Mouse (Mus musculus): ENCODE results near the gene Ess2. TPM values are rescaled to one million over a fixed set of nuclear protein-coding genes. Genes with fewer than 3 reads are reported as not detected.

The Ess2 gene
- polyA plus RNA-seq, 1 experiment from 2014 or later = 30.2 TPM

DNA sequence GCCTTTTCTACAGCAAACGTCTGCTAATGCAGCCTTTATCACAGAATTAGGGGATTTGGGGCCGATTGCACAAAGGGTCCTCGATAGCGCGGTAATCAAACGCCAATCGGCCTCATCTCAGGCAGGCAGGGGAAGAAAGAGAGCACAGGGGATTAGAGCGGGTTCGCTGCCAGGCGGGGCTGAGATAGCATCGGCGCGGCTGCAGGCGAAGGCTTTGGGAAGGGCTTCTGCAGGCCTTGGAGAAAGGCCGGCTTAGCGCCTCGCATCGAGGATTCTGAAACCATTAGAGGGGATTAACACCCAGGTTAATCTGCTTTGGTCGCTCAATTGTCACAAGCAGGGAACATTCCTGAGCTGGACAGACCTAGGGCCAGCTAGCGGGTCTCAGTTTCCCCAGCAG lies 9.4 kb upstream of the Ess2 start:
- Histone ChIP-seq H3K4me2 (peak overlapping the region; percentile 95), H3K9ac (peak overlapping the region; percentile 48), H3K4me3 (peak overlapping the region; percentile 70), H3K4me1 (replicated peaks) (peaks cover 18% of the 10 kb centered on the region), H3K27ac (ENCODE audit: poor library complexity, severe bottlenecking) (no peak overlapping the region), H3K27me3 (replicated peaks) (peaks cover 44% of the 10 kb centered on the region), H3K9me3 (replicated peaks) (0 out of 2 replicates have a peak, but pooled peaks cover 3% of the 10 kb centered on the region), H3K36me3 (peaks cover 9% of the 10 kb centered on the region)
- WGBS = 5% methylated on average over 20 of the region's 20 CpGs
- no peak for ATAC-seq (ENCODE audit: insufficient number of reproducible peaks, low FRiP score)

DNA sequence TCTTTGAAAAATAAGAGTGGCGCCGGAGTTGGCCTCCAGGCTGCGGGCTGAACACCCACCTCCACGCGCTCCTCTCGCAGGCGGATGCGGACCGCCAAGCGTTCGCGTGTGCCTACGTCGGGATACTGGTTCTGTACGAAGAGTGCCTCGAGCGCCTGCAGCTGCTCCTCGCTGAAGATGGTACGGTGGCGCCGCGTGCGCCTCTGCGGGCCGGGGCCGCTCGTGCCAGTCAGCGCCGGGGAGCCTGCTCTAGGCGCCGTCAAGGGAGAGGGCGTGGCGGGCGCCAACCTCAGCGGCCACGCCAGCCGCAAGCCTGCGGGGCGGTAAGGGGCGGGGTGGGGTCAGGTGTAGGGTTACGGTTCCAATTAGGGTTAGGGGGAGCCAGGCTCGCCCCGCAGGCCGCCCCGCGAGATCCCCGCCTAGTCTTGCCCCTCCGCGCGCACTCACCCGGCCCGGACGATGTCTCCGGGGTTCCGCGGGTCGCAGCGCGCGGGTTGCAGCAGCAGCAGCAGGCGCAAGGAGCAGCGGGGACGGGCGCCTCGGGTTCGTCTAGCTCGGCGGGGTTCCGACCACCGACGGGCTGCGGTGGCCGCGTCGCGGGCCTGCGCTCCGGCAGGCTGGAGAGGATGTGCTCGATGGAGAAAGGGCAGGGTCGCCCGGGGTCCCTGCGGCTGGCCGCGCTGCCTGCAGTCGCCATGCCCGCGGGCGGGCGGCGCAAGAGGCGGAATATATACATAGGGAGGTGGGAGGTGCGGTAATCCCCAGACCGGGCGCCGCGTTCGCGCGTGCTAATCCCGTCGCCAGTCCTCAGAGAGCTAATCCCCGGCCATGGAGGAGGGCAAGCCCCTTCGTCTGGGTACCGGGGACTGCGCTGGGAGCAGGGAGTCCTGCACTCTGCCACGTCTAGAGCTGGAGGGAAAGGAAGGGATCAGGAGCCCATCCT lies 3.4 kb upstream of the Ess2 start, which contains the start of gene Gsc2:
Gene Gsc2, minus strand, starts transcription at position 753 of the 943 bp plus-strand sequence.
- peaks cover 19% of the 10 kb centered on the region for H3K4me1 ChIP-seq (replicated peaks)
- peak within 1 kb of the TSS; percentile 24; the same call in 1 of the 2 replicates for H3K9ac ChIP-seq
- H3K9me3 ChIP-seq (replicated peaks) = 0 out of 2 replicates have a peak, but pooled peaks cover 3% of the 10 kb centered on the region
- no peak for ATAC-seq (ENCODE audit: insufficient number of reproducible peaks, low FRiP score)
- H3K4me2 ChIP-seq = peak within 1 kb of the TSS; percentile 64
- under 1% methylated on average over 106 of the region's 106 CpGs for WGBS
- H3K4me3 ChIP-seq = peak within 1 kb of the TSS; percentile 43
- H3K36me3 ChIP-seq = no peaks in the 10 kb centered on the region
- peaks cover 70% of the 10 kb centered on the region for H3K27me3 ChIP-seq (replicated peaks)
- H3K27ac ChIP-seq (ENCODE audit: poor library complexity, severe bottlenecking) = no peak within 1 kb of the TSS

DNA sequence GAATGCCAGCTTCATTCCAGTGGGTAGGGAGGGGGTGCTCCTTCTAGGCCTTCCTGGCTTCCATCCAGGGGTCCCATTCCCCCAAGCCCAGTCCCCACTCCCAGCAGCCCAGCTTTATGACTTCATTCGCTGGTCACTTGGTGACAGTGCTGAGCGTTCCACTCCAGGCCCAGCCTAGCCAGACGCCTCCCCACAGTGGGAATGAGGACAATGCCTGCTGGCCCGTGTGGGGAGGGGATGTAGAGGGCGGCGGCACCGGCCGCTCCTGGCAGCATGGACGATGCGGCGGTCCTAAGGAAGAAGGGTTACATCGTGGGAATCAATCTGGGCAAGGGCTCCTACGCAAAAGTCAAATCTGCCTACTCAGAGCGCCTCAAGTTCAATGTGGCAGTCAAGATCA lies 12.7 kb downstream of the Ess2 start, which contains the start of the genes Dgcr2 and Tssk2:
Gene Dgcr2, minus strand, starts transcription at position 101 of the 400 bp plus-strand sequence.
Gene Tssk2, plus strand, starts transcription at position 176 of the 400 bp plus-strand sequence.
- peaks cover 53% of the 10 kb centered on the region for H3K36me3 ChIP-seq
- 86% methylated on average over 14 of the region's 14 CpGs for WGBS
- H3K27me3 ChIP-seq (replicated peaks) = no peaks in the 10 kb centered on the region
- H3K9ac ChIP-seq = no peak within 1 kb of the TSS
- no peak within 1 kb of the TSS for H3K4me3 ChIP-seq
- H3K9me3 ChIP-seq (replicated peaks) = no peaks in the 10 kb centered on the region
- no peaks in the 10 kb centered on the region for H3K4me1 ChIP-seq (replicated peaks)
- H3K4me2 ChIP-seq = no peak within 1 kb of the TSS
- ATAC-seq (ENCODE audit: insufficient number of reproducible peaks, low FRiP score) = no peak
- no peak within 1 kb of the TSS for H3K27ac ChIP-seq (ENCODE audit: poor library complexity, severe bottlenecking)

DNA sequence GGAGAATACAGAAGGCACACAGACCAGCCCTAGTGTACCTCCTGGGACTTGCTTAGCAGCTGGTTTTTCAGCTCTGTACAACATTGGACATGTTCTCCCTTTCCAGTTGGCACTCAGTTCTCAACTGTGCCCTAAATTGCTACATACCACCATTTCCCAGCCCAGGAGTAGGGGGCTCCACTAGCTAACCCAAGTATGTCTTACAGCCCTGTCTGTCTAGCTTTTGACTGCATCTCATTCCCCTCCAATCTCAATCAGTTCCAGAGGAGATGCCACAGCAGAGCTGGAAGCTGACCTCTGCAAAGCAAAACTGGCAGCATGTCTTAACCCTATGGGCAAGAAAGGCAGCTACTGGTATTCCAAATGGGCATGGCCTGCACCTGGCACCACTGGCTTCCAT lies 15.1 kb downstream of the Ess2 start:
- ATAC-seq (ENCODE audit: insufficient number of reproducible peaks, low FRiP score) = no peak
- H3K36me3 ChIP-seq = peaks cover 30% of the 10 kb centered on the region
- no peak overlapping the region for H3K4me2 ChIP-seq
- no peaks in the 10 kb centered on the region for H3K9me3 ChIP-seq (replicated peaks)
- H3K4me1 ChIP-seq (replicated peaks) = peaks cover 9% of the 10 kb centered on the region; the same call in 1 of the 2 replicates
- no peak overlapping the region for H3K27ac ChIP-seq (ENCODE audit: poor library complexity, severe bottlenecking)
- H3K4me3 ChIP-seq = no peak overlapping the region
- no peaks in the 10 kb centered on the region for H3K27me3 ChIP-seq (replicated peaks)
- H3K9ac ChIP-seq = no peak overlapping the region

- WGBS = 69% methylated on average over 2 of the region's 2 CpGs
- peaks cover 20% of the 10 kb centered on the region for H3K4me1 ChIP-seq (replicated peaks)
- no peak within 1 kb of the TSS for H3K4me3 ChIP-seq
- H3K27me3 ChIP-seq (replicated peaks) = no peaks in the 10 kb centered on the region
- peaks cover 13% of the 10 kb centered on the region for H3K36me3 ChIP-seq
- no peaks in the 10 kb centered on the region for H3K9me3 ChIP-seq (replicated peaks)
- H3K4me2 ChIP-seq = no peak within 1 kb of the TSS
- ATAC-seq (ENCODE audit: insufficient number of reproducible peaks, low FRiP score) = no peak
- H3K9ac ChIP-seq = no peak within 1 kb of the TSS
- no peak within 1 kb of the TSS for H3K27ac ChIP-seq (ENCODE audit: poor library complexity, severe bottlenecking)
Observed at GRCm38 (mm10) chr16:17893923-17894322, 17.2 kb downstream of the Ess2 start, which contains the start of gene Tssk1. Gene Tssk1, plus strand, starts transcription at chr16:17894223.

- Histone ChIP-seq H3K27me3 (replicated peaks) (no peaks in the 10 kb centered on the region), H3K36me3 (peaks cover 5% of the 10 kb centered on the region), H3K27ac (ENCODE audit: poor library complexity, severe bottlenecking) (no peak overlapping the region), H3K9me3 (replicated peaks) (no peaks in the 10 kb centered on the region), H3K4me1 (replicated peaks) (peaks cover 20% of the 10 kb centered on the region), H3K4me3 (no peak overlapping the region), H3K9ac (no peak overlapping the region), H3K4me2 (no peak overlapping the region)
- ATAC-seq (ENCODE audit: insufficient number of reproducible peaks, low FRiP score) = no peak
- 50% methylated on average over 3 of the region's 3 CpGs for WGBS
Observed at GRCm38 (mm10) chr16:17892606-17893005, 18.5 kb downstream of the Ess2 start.

DNA sequence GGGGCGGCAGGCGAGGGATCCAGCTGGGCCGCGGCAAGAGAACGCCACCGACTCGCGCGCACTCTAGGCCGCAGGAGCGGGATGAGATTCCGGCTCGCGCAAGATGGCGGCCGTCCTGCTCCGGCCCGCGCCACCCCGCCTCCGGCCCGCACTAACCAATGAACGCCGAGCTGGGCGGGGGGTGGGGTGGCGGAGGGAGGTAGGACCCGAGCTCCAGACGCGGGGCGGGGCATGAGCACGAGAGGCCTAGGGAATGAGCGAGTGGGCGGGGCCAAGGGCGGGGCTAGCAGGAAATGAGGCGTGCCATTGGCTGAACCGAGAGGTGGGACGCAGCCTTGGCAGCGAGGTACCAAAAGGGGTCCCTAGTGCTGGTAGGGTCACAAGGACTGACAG lies 19.6 kb downstream of the Ess2 start, which contains the start of gene Gm20518:
Gene Gm20518, minus strand, starts transcription at position 105 of the 393 bp plus-strand sequence.
- Histone ChIP-seq H3K4me1 (replicated peaks) (peaks cover 20% of the 10 kb centered on the region), H3K9me3 (replicated peaks) (no peaks in the 10 kb centered on the region)

DNA sequence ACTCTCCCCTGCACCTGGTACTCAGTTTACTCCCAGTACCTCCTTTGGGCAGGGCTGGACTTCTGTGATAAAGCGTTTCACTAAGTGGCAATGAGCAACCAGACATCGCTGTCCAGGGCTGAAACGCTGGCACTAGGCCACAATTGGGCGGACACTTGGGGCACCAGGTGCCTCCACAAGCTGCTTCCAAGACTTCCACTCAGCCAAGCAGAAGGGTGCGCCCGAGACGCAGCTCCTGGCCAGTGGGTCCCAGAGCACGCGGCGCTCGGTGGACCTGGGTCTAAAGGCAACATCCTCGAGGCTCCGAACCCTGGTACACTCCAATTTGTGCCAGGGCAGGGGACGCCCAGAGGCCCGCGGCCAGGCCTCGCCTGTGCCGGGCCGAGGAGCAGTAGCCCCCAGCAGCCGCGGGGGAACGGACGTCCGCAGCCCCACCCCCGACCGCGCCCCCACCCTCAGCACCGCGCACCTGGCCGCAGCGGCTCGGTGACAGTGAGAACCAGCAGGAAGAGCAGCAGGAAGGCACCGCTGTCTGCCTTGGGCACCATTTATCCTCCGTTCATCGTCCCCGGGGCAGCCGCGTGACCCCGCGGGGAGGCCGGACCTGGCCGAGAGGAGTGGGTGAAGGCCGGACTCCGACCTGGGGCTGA lies 20.1 kb downstream of the Ess2 start:
- Histone ChIP-seq H3K36me3 (peaks cover 5% of the 10 kb centered on the region), H3K9me3 (replicated peaks) (no peaks in the 10 kb centered on the region), H3K27ac (ENCODE audit: poor library complexity, severe bottlenecking) (peak overlapping the region; percentile 94), H3K27me3 (replicated peaks) (no peaks in the 10 kb centered on the region), H3K4me2 (peak overlapping the region; percentile 77), H3K4me3 (peak overlapping the region; percentile 67), H3K9ac (peak overlapping the region; percentile 94), H3K4me1 (replicated peaks) (peaks cover 20% of the 10 kb centered on the region)
- ATAC-seq (ENCODE audit: insufficient number of reproducible peaks, low FRiP score) = peak; percentile 78
- WGBS = under 1% methylated on average over 44 of the region's 44 CpGs

More for the DNA sequence above, 19.6 kb downstream of the Ess2 start, which contains the start of gene Gm20518:
- H3K4me3 ChIP-seq = peak within 1 kb of the TSS; percentile 67
- H3K27me3 ChIP-seq (replicated peaks) = no peaks in the 10 kb centered on the region
- H3K27ac ChIP-seq (ENCODE audit: poor library complexity, severe bottlenecking) = peak within 1 kb of the TSS; percentile 94
- peak within 1 kb of the TSS; percentile 94 for H3K9ac ChIP-seq
- ATAC-seq (ENCODE audit: insufficient number of reproducible peaks, low FRiP score) = peak; percentile 99
- under 1% methylated on average over 38 of the region's 38 CpGs for WGBS
- H3K36me3 ChIP-seq = peaks cover 5% of the 10 kb centered on the region
- peak within 1 kb of the TSS; percentile 77 for H3K4me2 ChIP-seq

DNA sequence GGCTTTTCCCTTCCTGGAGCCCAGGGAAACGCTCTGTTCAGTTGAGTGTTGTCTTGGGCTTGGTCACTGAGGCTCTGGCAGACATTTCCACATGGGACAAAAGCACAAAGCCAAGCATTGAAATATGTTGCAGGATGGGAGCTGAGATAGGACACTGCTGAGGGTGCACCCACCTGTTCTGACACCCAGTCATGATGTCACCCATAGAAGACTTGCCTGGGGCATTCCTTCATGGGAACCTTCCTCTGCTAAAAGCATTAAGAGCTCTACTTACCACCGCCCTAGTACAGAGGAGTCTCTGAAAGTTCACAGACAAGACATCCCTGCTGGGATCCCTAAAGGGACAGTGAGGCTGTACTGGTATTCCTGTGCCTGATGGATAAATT lies 20.8 kb downstream of the Ess2 start:
- ATAC-seq (ENCODE audit: insufficient number of reproducible peaks, low FRiP score) = no peak
- H3K27me3 ChIP-seq (replicated peaks) = no peaks in the 10 kb centered on the region
- H3K27ac ChIP-seq (ENCODE audit: poor library complexity, severe bottlenecking) = no peak overlapping the region

GRCm38 (mm10) chr16:17889689-17890341 lies 21.3 kb downstream of the Ess2 start:
- Histone ChIP-seq H3K27me3 (replicated peaks) (no peaks in the 10 kb centered on the region), H3K4me3 (peak overlapping the region; percentile 67), H3K27ac (ENCODE audit: poor library complexity, severe bottlenecking) (no peak overlapping the region), H3K4me1 (replicated peaks) (peaks cover 20% of the 10 kb centered on the region), H3K36me3 (peaks cover 9% of the 10 kb centered on the region), H3K9ac (no peak overlapping the region), H3K9me3 (replicated peaks) (no peaks in the 10 kb centered on the region), H3K4me2 (peak overlapping the region; percentile 77)
- 78% methylated on average over 6 of the region's 6 CpGs for WGBS
- no peak for ATAC-seq (ENCODE audit: insufficient number of reproducible peaks, low FRiP score)

More for the DNA sequence above, 20.8 kb downstream of the Ess2 start:
- Histone ChIP-seq H3K9me3 (replicated peaks) (no peaks in the 10 kb centered on the region), H3K4me3 (peak overlapping the region; percentile 67), H3K9ac (peak overlapping the region; percentile 94), H3K36me3 (peaks cover 5% of the 10 kb centered on the region), H3K4me2 (peak overlapping the region; percentile 77), H3K4me1 (replicated peaks) (peaks cover 20% of the 10 kb centered on the region)
- WGBS = 47% methylated on average over 2 of the region's 2 CpGs

Data from heart, embryonic 12.5 days (tissue).